Comparison of ENCODE assay signal across 8 mouse cellular contexts in genomic region chr11:54303076-54303727, GRCm38 (mm10). TPM values are rescaled to one million over a fixed set of nuclear protein-coding genes. Genes with fewer than 3 reads are reported as not detected.
DNase-seq lines count a peak whose midpoint lies in the region; ATAC-seq and TF ChIP-seq lines count a peak whose summit lies in the region.

No protein-coding gene starts in this region.

- H3K4me3 ChIP-seq in kidney, postnatal 0 days (replicated peaks; ENCODE audit: low read depth, low read length) = no peak overlapping the region
- H3K4me3 ChIP-seq in forebrain, embryonic 16.5 days (replicated peaks; ENCODE audit: low read length) = peak overlapping the region; percentile 71

- no peak overlapping the region for H3K4me2 ChIP-seq in kidney, postnatal 0 days (ENCODE audit: low read length)
- peak overlapping the region; percentile 65 for H3K4me2 ChIP-seq in forebrain, embryonic 16.5 days (ENCODE audit: low read length)

- 15% methylated on average over 6 of the region's 6 CpGs for WGBS in kidney, postnatal 0 days
- WGBS in forebrain, embryonic 16.5 days = 19% methylated on average over 6 of the region's 6 CpGs

- no peaks in the 10 kb centered on the region for H3K36me3 ChIP-seq in kidney, postnatal 0 days (ENCODE audit: insufficient read depth, low read length)
- H3K36me3 ChIP-seq in forebrain, embryonic 16.5 days (ENCODE audit: control insufficient read depth, insufficient read depth) = no peaks in the 10 kb centered on the region

- H3K27me3 ChIP-seq in kidney, postnatal 0 days (ENCODE audit: insufficient read depth, low read length) = no peaks in the 10 kb centered on the region
- H3K27me3 ChIP-seq in forebrain, embryonic 16.5 days (replicated peaks; ENCODE audit: control insufficient read depth, insufficient read depth, low read length) = no peaks in the 10 kb centered on the region

- H3K9ac ChIP-seq in kidney, postnatal 0 days (ENCODE audit: low read depth, low read length) = no peak overlapping the region
- peak overlapping the region; percentile 82 for H3K9ac ChIP-seq in forebrain, embryonic 16.5 days (replicated peaks; ENCODE audit: low read depth, low read length)

- no peaks in the 10 kb centered on the region for H3K9me3 ChIP-seq in kidney, postnatal 0 days (replicated peaks; ENCODE audit: low read length)
- H3K9me3 ChIP-seq in forebrain, embryonic 16.5 days (ENCODE audit: control insufficient read depth, low read length) = no peaks in the 10 kb centered on the region

- ATAC-seq in kidney, postnatal 0 days (replicated peaks; ENCODE audit: low FRiP score, low read depth) = no peak
- ATAC-seq in forebrain, embryonic 16.5 days = 0 out of 2 replicates have a peak, but pooled peaks have one; percentile 5

- H3K27ac ChIP-seq in kidney, postnatal 0 days = no peak overlapping the region
- peak overlapping the region; percentile 84 for H3K27ac ChIP-seq in forebrain, embryonic 16.5 days (ENCODE audit: low read length)

- peak; percentile 84 for DNase-seq in kidney, postnatal 0 days (ENCODE audit: low spot score)
- no peak for DNase-seq in kidney, adult 11 months
- peak; percentile 49 to 62 for DNase-seq in adrenal gland, postnatal 36 days
- DNase-seq in lung, postnatal 14 days = peak; percentile 9
- no peak for DNase-seq in spleen, postnatal 14 days (ENCODE audit: low spot score in 2 of 2)
- no peak for DNase-seq in right cerebral cortex, adult 2 months (ENCODE audit: low spot score in 2 of 2)
- no peak for DNase-seq in natural killer cell, adult 2 months (ENCODE audit: low spot score in 2 of 2)

- 0 out of 2 replicates have a peak, but pooled peaks cover 3% of the 10 kb centered on the region for H3K4me1 ChIP-seq in kidney, postnatal 0 days (replicated peaks; ENCODE audit: insufficient read depth, low read length)
- H3K4me1 ChIP-seq in forebrain, embryonic 16.5 days (replicated peaks; ENCODE audit: control insufficient read depth, insufficient read depth, low read length) = peaks cover 25% of the 10 kb centered on the region

- TF ChIP-seq CTCF in kidney, postnatal 0 days (IDR thresholded peaks at IDR 0.05; ENCODE audit: low read depth) = no peak

RNA-seq across cellular contexts. Expression of gene Acsl6, which starts 0.4 kb away (rescaled TPM):
- 0.64 and 0.75 TPM in 2 replicates for polyA plus RNA-seq in kidney, postnatal 0 days (2015; fragmentation: Nextera tagmentation; extraction: Ambion mirVana)
- total RNA-seq in adrenal gland, postnatal 36 days (2021) = 1 to 10 TPM; 2.7 to 3.1 TPM
- 38.5 and 40.9 TPM in 2 replicates for polyA plus RNA-seq in forebrain, embryonic 16.5 days (2015; fragmentation: Nextera tagmentation; extraction: Ambion mirVana)

RNA-seq across cellular contexts. Expression of gene Il3, which starts 36.1 kb away (rescaled TPM):
- not detected in 2 replicates for polyA plus RNA-seq in kidney, postnatal 0 days (2015; fragmentation: Nextera tagmentation; extraction: Ambion mirVana)
- not detected for total RNA-seq in adrenal gland, postnatal 36 days (2021)
- polyA plus RNA-seq in forebrain, embryonic 16.5 days (2015; fragmentation: Nextera tagmentation; extraction: Ambion mirVana) = not detected in 2 replicates

RNA-seq across cellular contexts. Expression of gene Csf2, which starts 53.7 kb away (rescaled TPM):
- not detected in 2 replicates for polyA plus RNA-seq in kidney, postnatal 0 days (2015; fragmentation: Nextera tagmentation; extraction: Ambion mirVana)
- not detected for total RNA-seq in adrenal gland, postnatal 36 days (2021)
- polyA plus RNA-seq in forebrain, embryonic 16.5 days (2015; fragmentation: Nextera tagmentation; extraction: Ambion mirVana) = not detected in 2 replicates

Comparison
In these comparisons a context has a peak if more than half of its experiments do, and no peak if none do; other contexts are left out.
1. DNase-seq: peak in kidney, postnatal 0 days (single experiment), adrenal gland, postnatal 36 days (2 of 2) and lung, postnatal 14 days (single experiment); none in kidney, adult 11 months (single experiment), spleen, postnatal 14 days (0 of 2), right cerebral cortex, adult 2 months (0 of 2) and natural killer cell, adult 2 months (0 of 2).
2. RNA of gene Acsl6, which starts 0.4 kb away (polyA plus RNA-seq): 38.5 to 40.9 TPM in forebrain, embryonic 16.5 days; 0.64 to 0.75 TPM in kidney, postnatal 0 days; every median in the first group is over 10 times any median in the second.